In genomic region chr17:35699919-35700318, GRCm38 (mm10) we compare ENCODE assay signal across 8 mouse cellular contexts. TPM values are rescaled to one million over a fixed set of nuclear protein-coding genes. Genes with fewer than 3 reads are reported as not detected.
DNase-seq lines count a peak whose midpoint lies in the region; ATAC-seq and TF ChIP-seq lines count a peak whose summit lies in the region.
"Had no signal": no experiment of that assay in that cellular context is flagged by ENCODE, and none has a peak within 500 bp of the region (broad histone marks: within the 10 kb centered on the region; RNA-seq: fewer than 3 reads in every experiment).

No protein-coding gene starts in this region.

- peak overlapping the region; percentile 76 for H3K9ac ChIP-seq in limb, embryonic 11.5 days (ENCODE audit: low read length)
- H3K9ac ChIP-seq in midbrain, embryonic 15.5 days, result peak overlapping the region; percentile 86

- DNase-seq in adrenal gland, postnatal 10 days, result peak; percentile 90
- DNase-seq in gastrocnemius, postnatal 4 days (ENCODE audit: low spot score in 2 of 2), result peak; percentile 72 to 82
- DNase-seq in kidney, adult 11 months, result peak; percentile 96
- peak; percentile 47 for DNase-seq in limb, embryonic 11.5 days (ENCODE audit: low spot score)
- peak; percentile 84 for DNase-seq in testis, postnatal 10 days (ENCODE audit: low spot score)

- H3K4me1 ChIP-seq in cortical plate, adult 2 months (ENCODE audit: control insufficient read depth, insufficient read depth, low read length), result peaks cover 11% of the 10 kb centered on the region
- peaks cover 33% of the 10 kb centered on the region for H3K4me1 ChIP-seq in limb, embryonic 11.5 days (ENCODE audit: control insufficient read depth, insufficient read depth, low read length)
- H3K4me1 ChIP-seq in midbrain, embryonic 15.5 days, result peaks cover 56% of the 10 kb centered on the region

- H3K4me3 ChIP-seq in cortical plate, adult 2 months (ENCODE audit: insufficient read depth, low read length), result peak overlapping the region; percentile 54
- peak overlapping the region; percentile 68 for H3K4me3 ChIP-seq in limb, embryonic 11.5 days (ENCODE audit: low read depth, low read length)
- H3K4me3 ChIP-seq in midbrain, embryonic 15.5 days, result peak overlapping the region; percentile 83

- peaks cover 19% of the 10 kb centered on the region for H3K27me3 ChIP-seq in limb, embryonic 11.5 days (ENCODE audit: control insufficient read depth, insufficient read depth, low read length)
- no peaks in the 10 kb centered on the region for H3K27me3 ChIP-seq in midbrain, embryonic 15.5 days (replicated peaks)

- H3K9me3 ChIP-seq in limb, embryonic 11.5 days (ENCODE audit: control insufficient read depth, low read length), result 0 out of 2 replicates have a peak, but pooled peaks cover 2% of the 10 kb centered on the region
- H3K9me3 ChIP-seq in midbrain, embryonic 15.5 days, result no peaks in the 10 kb centered on the region

- no peak for ATAC-seq in limb, embryonic 11.5 days (ENCODE audit: insufficient number of reproducible peaks, low FRiP score, low TSS enrichment, low read depth)
- ATAC-seq in midbrain, embryonic 15.5 days (replicated peaks), result 0 out of 2 replicates have a peak, but pooled peaks have one; percentile 11

- 4% methylated on average over 19 of the region's 19 CpGs for WGBS in limb, embryonic 11.5 days
- WGBS in midbrain, embryonic 15.5 days, result 2% methylated on average over 19 of the region's 19 CpGs

- no peak for TF ChIP-seq POLR2A in cortical plate, adult 2 months (IDR thresholded peaks at IDR 0.05; ENCODE audit: extremely low read depth, insufficient read depth, low read length)

- peak overlapping the region; percentile 97 for H3K4me2 ChIP-seq in limb, embryonic 11.5 days (ENCODE audit: low read depth, severe bottlenecking)
- peak overlapping the region; percentile 86 for H3K4me2 ChIP-seq in midbrain, embryonic 15.5 days

- 0 out of 2 replicates have a peak, but pooled peaks cover 3% of the 10 kb centered on the region for H3K36me3 ChIP-seq in limb, embryonic 11.5 days (ENCODE audit: control insufficient read depth, insufficient read depth, low read length)
- no peaks in the 10 kb centered on the region for H3K36me3 ChIP-seq in midbrain, embryonic 15.5 days (replicated peaks)

- no peak for TF ChIP-seq CTCF in cortical plate, adult 2 months (IDR thresholded peaks at IDR 0.05; ENCODE audit: extremely low read depth, insufficient read depth, low read length)

- H3K27ac ChIP-seq in cortical plate, adult 2 months (ENCODE audit: insufficient read depth, low read length), result peak overlapping the region; percentile 62
- no peak overlapping the region for H3K27ac ChIP-seq in limb, embryonic 11.5 days (replicated peaks; ENCODE audit: low read depth, low read length)
- H3K27ac ChIP-seq in midbrain, embryonic 15.5 days, result peak overlapping the region; percentile 99
- H3K27ac ChIP-seq: macrophage had no signal

RNA-seq across cellular contexts. Expression of gene Ddr1, which starts 4.5 kb away (rescaled TPM):
- total RNA-seq in adrenal gland, postnatal 10 days (2021), result 10 to 100 TPM; 33.7 to 39.6 TPM
- polyA plus RNA-seq in cortical plate, adult 2 months (2012; rRNA removed), result 42.8 and 44.9 TPM in 2 replicates
- 10 to 100 TPM; 69.6 to 71.4 TPM for total RNA-seq in gastrocnemius, postnatal 4 days (2021)
- polyA plus RNA-seq in limb, embryonic 11.5 days (2014; fragmentation: Nextera tagmentation; extraction: Ambion mirVana), result 14.7 and 17.6 TPM in 2 replicates
- 107 and 118 TPM in 2 replicates for polyA plus RNA-seq in midbrain, embryonic 15.5 days (2015; fragmentation: Nextera tagmentation; extraction: Ambion mirVana)

RNA-seq across cellular contexts. Expression of gene Gtf2h4, which starts 26.4 kb away (rescaled TPM):
- total RNA-seq in adrenal gland, postnatal 10 days (2021), result 10 to 100 TPM; 27.6 to 32.2 TPM
- polyA plus RNA-seq in cortical plate, adult 2 months (2012; rRNA removed), result 29.8 and 32.9 TPM in 2 replicates
- 10 to 100 TPM; 20.6 to 29.2 TPM for total RNA-seq in gastrocnemius, postnatal 4 days (2021)
- polyA plus RNA-seq in limb, embryonic 11.5 days (2014; fragmentation: Nextera tagmentation; extraction: Ambion mirVana), result 56.7 and 57.0 TPM in 2 replicates
- 27.6 and 29.5 TPM in 2 replicates for polyA plus RNA-seq in midbrain, embryonic 15.5 days (2015; fragmentation: Nextera tagmentation; extraction: Ambion mirVana)

RNA-seq across cellular contexts. Expression of gene Vars2, which starts 32.5 kb away (rescaled TPM):
- 10 to 100 TPM; 49.2 to 66.4 TPM for total RNA-seq in adrenal gland, postnatal 10 days (2021)
- polyA plus RNA-seq in cortical plate, adult 2 months (2012; rRNA removed), result 34.5 and 38.9 TPM in 2 replicates
- total RNA-seq in gastrocnemius, postnatal 4 days (2021), result 10 to 100 TPM; 22.1 to 24.4 TPM
- 17.6 and 17.9 TPM in 2 replicates for polyA plus RNA-seq in limb, embryonic 11.5 days (2014; fragmentation: Nextera tagmentation; extraction: Ambion mirVana)
- 16.3 and 16.5 TPM in 2 replicates for polyA plus RNA-seq in midbrain, embryonic 15.5 days (2015; fragmentation: Nextera tagmentation; extraction: Ambion mirVana)

RNA-seq across cellular contexts. Expression of gene Mucl3, which starts 56.4 kb away (rescaled TPM):
- total RNA-seq in adrenal gland, postnatal 10 days (2021), result not detected
- polyA plus RNA-seq in cortical plate, adult 2 months (2012; rRNA removed), result 0.06 TPM in 1 of 2 replicates, not detected in the other
- not detected for total RNA-seq in gastrocnemius, postnatal 4 days (2021)
- not detected in 2 replicates for polyA plus RNA-seq in limb, embryonic 11.5 days (2014; fragmentation: Nextera tagmentation; extraction: Ambion mirVana)
- not detected in 2 replicates for polyA plus RNA-seq in midbrain, embryonic 15.5 days (2015; fragmentation: Nextera tagmentation; extraction: Ambion mirVana)
- polyA plus RNA-seq: macrophage had no signal
